Mouse (Mus musculus) MN1 (cell line): ENCODE measurements at regions not wholly inside any gene's neighbourhood (a gene's known extent, or its start where the extent isn't known, plus 50 kb on each side); places are given as distances from the start of the nearest gene placed in this dataset.

Experiments used
- DNase-seq: peaks from one replicate; pipeline ENCODE4 v3.0.0-alpha.2; 2016; ENCODE audit warnings: low spot score

DNA sequence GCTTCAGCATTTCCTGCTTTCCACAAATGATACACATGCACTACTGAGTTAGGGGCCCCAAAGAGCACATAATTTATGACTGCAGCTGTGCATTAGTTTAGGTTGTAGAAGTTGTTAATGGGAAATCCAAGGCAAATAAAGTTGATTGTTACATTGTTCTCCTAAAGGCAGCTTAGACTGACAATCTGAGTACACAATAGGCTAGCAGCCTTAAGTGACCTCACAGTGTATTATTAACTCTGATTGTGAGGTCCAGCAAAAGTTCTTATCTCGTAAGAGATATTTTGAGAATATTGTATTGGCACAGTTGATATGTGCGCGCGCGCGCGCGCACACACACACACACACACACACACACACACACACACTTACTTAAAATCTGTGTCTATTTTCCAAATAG is 70.5 kb upstream of the Yae1d1 start:
- no peak for DNase-seq

DNA sequence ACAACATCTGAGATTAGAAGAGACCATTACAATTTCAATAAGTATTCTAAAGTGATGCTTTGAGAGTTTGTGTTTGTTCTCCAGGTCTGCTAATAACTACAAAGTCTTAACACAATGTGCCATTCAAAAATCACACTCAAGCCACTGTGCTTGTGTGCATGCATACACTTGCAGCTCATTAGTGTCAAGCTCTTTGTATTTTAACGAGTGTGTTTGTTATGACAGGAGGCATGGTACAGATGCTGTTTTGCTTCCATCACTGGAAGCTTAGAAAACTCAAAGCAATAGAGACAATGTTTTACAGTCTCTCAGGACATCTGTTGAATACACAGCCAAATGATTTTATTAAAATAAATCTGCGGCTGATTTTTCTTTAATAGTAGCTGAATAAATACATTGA is 67.1 kb upstream of the Yae1d1 start:
- no peak for DNase-seq

DNA sequence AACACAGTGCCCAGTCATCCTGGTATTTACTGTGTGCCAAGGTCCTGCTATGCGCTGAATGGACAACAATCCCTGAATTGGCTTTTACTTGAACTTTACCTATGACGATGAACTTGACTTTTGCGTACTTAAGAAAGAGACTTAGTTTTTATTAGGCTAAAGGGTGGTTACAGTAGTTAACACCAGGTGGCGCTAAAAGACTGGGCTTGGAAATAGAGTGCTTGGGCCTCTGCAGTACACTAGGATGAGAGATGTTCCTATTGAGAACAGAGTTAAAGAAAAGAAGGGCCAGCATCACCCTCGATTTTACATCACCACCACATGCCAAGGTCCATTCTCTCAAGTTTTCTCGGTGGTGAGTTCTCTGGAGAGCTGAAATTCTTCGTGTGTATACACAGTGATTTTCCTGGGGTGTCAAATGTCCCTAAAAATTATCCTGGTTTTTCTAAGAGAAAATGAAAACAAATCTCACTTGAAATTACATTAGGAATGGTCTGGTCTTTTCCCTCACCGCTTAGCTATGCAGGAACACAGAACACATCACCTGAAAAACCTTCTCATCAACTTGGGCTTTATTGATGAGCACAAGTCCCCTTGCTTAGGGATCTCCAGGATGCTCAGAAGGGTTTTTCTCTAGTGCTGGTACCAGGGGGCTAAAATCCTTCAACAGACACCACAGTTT is 64.2 kb upstream of the Yae1d1 start:
- peak; percentile 38 for DNase-seq

DNA sequence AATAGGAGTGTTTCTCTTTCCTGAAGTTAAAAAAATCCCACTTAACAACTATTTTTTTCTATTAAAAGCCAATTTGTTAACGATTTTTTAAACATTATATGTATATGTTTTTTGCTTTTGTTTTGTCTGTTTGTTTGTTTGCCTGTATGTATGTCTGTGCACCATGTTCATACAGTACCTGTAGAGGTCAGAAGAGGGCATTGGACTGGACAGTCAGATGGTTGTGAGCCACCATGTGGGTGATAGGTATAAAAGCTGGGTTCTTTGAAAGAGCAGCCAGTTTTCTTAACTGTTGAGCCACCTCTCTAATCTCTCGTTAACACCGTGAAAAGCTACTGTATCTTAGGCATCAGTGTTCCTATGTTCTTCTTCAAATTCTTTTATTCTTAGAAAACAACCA is 63.7 kb upstream of the Yae1d1 start:
- DNase-seq: no peak

- no peak for DNase-seq
These were observed 50.0 kb upstream of the Yae1d1 start for GRCm38 (mm10) chr13:18043154-18043553.
